Mouse (Mus musculus): ENCODE measurements around the gene Slc4a8. TPM values are rescaled to one million over a fixed set of nuclear protein-coding genes. Genes with fewer than 3 reads are reported as not detected.

The Slc4a8 gene
- total RNA-seq (2015; ENCODE audit: low replicate concordance) (under 0.01 and 1.3 TPM in 2 replicates), total RNA-seq (2017; ENCODE audit: low replicate concordance) (0.09 and 0.42 TPM in 2 replicates)

GRCm38 (mm10) chr15:100761419-100762185 lies at the start of gene Slc4a8:
TSS of gene Slc4a8 (plus strand) at chr15:100761747.
- ATAC-seq (replicated peaks; ENCODE audit: low FRiP score, poor library complexity, severe bottlenecking): peak; percentile 83

GRCm38 (mm10) chr15:100714470-100714869 lies 47.1 kb upstream of the Slc4a8 start:
- ATAC-seq (replicated peaks; ENCODE audit: low FRiP score, poor library complexity, severe bottlenecking): no peak

DNA sequence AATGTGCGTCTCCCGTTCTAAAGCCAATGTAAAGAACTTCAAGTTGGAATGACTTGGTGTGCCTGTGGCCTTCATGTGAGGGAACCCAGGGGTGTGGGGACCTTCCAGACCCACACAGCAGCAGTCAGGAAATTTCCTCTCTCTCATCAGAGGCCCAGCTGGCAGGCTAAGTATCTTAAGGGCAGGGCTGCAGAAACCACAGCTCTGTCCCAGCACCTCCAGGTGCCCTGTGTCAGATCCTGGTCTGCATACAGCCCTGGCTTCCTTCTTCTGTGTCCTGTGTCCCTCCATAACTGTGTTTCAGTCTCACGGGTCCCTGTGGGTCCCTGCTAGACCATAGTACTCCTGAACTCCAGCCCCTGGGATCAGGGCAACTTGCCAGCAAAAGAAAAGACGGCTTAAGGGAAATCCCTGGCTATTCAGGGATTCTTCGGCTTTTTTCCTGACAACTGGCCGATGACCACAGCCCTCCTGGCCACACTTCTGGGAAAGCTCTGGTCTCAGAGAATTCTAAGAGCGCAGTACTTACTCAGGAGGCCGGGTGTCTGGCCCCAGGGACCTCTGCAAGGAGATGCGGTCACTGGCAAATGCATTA lies 46.1 kb upstream of the Slc4a8 start:
- ATAC-seq (replicated peaks; ENCODE audit: low FRiP score, poor library complexity, severe bottlenecking): no peak

DNA sequence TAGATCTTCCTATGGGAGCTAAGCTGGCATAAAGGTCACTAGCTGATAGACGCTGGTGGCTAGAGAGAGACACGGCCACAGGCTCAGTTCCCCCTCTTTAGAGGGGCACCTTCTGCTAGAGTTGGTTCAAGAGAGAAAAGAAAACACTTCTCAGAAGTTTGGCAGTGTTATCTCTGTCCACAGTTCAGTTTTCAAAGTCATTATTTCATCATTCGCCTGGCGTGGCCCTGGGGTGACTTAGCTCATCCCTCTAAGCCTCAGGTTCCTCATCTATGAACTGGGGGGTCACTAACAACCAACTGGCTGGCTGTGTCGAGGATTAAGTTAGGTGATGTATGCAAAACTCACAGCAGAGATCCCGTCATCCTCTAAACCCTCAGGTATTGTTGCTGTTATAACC lies 43.6 kb upstream of the Slc4a8 start:
- no peak for ATAC-seq (replicated peaks; ENCODE audit: low FRiP score, poor library complexity, severe bottlenecking)

DNA sequence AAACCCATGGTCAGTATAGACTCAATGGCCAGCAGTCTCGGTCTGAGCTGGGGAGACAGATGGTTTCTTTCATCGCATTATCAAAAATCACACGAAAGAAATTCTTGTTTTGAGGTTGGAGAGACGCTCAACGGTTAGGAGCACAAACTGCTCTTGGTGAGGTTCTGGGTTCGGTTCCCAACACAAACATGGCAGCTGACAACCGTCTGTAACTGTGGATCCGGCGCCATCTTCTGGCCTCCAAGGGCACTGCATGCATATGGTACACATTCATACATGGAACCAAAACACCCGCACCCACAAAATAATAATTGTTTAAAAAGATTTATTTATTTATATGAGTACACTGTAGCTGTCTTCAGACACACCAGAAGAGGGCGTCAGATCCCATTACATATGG lies 43.0 kb upstream of the Slc4a8 start:
- no peak for ATAC-seq (replicated peaks; ENCODE audit: low FRiP score, poor library complexity, severe bottlenecking)

- ATAC-seq (replicated peaks; ENCODE audit: low FRiP score, poor library complexity, severe bottlenecking): 0 out of 2 replicates have a peak, but pooled peaks have one; percentile 26
Observed at GRCm38 (mm10) chr15:100719217-100719616, 42.3 kb upstream of the Slc4a8 start.

DNA sequence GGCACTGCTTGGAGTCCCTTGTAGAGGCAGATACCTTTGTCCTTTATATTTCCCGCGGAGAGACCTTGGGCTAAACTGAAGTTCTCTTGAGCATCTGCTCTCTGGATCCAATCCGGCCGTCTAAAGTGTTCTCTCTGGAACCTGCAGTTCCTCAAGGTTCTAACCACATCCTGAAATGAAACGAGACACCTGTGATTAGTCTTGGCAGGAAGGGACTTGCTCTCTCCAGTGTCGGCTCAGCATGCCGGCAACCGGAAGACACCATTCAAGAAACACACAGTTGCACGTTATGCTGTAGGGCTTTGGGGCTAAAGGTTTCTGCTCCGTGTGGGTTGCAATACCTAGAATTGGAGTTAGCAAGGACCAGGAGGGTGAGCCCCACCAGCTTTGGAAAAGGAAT lies 41.5 kb upstream of the Slc4a8 start:
- no peak for ATAC-seq (replicated peaks; ENCODE audit: low FRiP score, poor library complexity, severe bottlenecking)

DNA sequence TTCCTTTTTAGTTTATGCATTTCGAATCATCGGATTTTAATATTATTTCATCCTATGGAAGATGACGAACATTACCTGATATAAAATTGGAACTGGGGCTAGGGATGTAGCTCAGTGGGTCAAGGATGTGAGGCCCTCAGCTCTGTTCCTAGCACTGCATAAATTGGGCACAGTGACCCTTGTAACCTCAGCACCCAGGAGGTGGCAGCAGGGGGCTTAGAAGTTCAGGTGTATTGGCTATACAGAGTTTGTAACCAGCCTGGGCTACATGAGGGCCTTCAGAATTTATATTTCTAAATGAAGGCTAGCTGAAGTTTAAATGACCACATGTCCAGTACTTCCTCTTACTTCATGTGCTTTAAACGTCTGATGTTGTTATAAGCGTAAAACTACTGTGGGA lies 40.1 kb upstream of the Slc4a8 start:
- no peak for ATAC-seq (replicated peaks; ENCODE audit: low FRiP score, poor library complexity, severe bottlenecking)

- ATAC-seq (replicated peaks; ENCODE audit: low FRiP score, poor library complexity, severe bottlenecking): no peak
Observed at GRCm38 (mm10) chr15:100722026-100722425, 39.5 kb upstream of the Slc4a8 start.

DNA sequence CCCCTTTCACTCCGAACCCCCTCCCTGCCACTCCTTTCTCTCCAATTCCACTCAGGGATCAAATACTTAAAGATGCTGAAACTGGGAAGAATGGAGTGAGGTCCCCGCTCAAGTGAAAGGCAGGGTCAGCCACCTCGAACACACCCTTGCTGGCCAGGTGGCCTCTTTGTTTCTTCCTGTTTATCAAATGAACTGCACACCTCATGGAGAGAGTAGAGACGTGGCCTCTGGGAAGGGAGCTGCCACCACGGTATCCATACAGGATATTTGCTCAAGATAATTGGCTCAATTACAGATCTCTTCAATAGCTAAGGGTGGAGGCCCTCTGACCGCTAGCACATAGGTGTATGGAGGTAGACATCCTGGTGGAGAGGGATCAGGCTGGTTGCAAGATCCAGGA lies 39.0 kb upstream of the Slc4a8 start:
- no peak for ATAC-seq (replicated peaks; ENCODE audit: low FRiP score, poor library complexity, severe bottlenecking)

DNA sequence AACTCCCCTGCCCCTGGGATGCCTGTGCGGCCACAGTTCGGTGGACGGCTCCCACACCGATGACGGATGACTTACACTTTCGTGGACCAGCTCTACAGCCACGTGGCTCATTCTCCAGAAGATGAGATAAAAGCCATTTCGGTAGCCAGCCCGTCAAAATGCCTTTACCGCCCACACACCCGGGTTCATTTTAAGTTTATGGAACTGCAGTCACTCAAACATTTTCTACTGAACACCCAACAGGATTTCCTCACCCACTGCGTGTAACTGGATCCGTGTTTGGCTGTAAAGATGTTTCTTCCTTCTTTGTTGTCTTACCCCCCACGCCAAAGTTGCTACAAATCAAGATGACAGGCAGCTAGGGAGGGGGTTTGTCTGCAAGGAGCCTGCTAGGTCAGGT lies 38.0 kb upstream of the Slc4a8 start:
- no peak for ATAC-seq (replicated peaks; ENCODE audit: low FRiP score, poor library complexity, severe bottlenecking)

DNA sequence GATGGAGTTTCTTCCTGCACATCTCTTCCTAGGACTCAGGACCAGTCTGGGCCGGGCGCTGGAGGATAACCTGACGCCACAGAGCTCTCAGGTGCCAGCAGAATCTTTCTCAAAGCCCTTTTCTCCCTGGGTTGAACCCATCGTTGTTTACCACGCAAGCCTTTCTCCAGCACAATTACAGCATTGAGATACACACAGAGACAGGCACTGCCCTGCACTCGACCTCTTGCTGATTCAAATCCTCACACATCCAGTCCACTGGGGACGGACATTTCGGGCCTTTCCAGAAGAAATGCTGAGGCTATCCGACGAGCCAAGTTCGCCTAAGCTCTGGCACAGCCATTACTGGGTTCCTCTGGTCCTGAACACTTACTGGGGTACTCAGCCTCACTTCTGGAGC lies 34.8 kb upstream of the Slc4a8 start:
- ATAC-seq (replicated peaks; ENCODE audit: low FRiP score, poor library complexity, severe bottlenecking): no peak

DNA sequence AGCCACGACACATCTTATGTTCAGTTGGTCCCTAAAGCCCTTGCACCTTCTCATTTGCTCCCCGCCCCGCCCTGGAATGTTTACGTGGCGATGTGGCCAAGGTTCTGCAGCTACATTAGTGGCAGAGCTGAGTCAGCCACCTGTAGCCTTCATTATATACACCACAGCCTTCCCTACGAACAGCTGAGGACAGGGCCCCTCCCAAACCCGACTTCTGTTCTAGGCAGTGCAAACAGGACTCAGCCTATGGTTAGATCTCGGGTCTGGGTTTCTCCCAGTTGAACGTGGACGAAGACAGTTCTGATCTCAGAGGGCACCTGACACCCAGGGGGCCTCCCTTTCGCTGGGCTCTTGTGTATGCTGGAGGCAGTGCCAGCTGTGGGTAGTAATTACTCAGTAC lies 33.7 kb upstream of the Slc4a8 start:
- no peak for ATAC-seq (replicated peaks; ENCODE audit: low FRiP score, poor library complexity, severe bottlenecking)

- no peak for ATAC-seq (replicated peaks; ENCODE audit: low FRiP score, poor library complexity, severe bottlenecking)
Observed at GRCm38 (mm10) chr15:100728586-100728985, 33.0 kb upstream of the Slc4a8 start.

DNA sequence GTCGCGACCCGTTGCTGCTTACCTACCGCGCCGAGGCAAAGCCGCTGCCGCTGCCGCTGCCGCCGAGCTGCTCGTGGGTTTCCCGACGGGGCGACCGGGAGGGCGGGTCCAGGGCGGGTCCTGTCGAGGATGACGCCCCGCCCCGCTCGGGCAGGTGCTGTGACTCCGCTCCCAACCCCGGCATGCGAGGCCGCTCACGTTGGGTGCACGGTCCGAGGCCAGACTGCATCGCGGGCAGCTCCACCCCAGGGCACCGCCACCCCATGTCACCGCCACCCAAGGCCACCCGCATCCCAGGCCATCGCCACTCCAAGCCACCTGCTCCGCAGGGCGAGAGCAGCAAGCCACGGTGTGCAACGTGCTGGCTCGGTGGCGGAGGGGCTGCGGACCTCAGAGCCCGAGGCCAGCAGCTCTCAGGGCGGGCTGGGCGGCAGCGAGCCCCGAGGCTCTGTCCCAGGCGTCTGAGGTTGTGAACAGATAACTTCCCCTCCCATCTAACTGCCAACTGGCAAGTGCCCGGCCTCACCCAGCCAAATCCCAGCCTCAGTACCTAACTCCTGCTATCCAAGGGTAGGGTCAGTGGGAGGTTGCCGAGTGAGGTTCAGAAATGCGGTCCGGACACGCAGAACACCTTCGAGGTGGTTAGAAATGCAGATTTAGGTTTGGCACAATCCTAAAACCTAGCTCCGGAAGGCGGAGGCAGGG lies 32.1 kb upstream of the Slc4a8 start, which contains the start of gene Galnt6:
Gene Galnt6, minus strand, starts transcription at position 96 of the 705 bp plus-strand sequence.
- peak; percentile 65 for ATAC-seq (replicated peaks; ENCODE audit: low FRiP score, poor library complexity, severe bottlenecking)

DNA sequence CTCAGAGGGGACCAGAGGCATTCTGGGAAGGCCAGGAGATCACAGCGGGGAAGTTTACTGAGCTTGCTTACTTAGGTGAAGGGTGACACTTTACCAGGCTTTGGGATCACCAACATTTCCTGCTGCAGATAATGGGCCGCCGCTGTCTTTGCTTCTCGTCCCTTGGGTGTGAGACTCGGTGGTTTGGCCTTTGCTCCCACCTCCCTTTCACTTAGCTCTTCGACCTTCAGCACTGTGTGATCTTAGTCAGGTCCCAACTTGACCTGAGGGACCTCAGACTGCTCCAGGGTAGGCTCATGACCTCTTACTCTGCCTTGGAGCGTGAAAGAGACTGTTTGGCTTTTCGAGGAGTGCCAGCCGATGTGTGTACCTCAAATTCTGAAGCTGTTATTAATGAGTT lies 30.5 kb upstream of the Slc4a8 start:
- no peak for ATAC-seq (replicated peaks; ENCODE audit: low FRiP score, poor library complexity, severe bottlenecking)

- ATAC-seq (replicated peaks; ENCODE audit: low FRiP score, poor library complexity, severe bottlenecking): no peak
Observed at GRCm38 (mm10) chr15:100732580-100732979, 29.0 kb upstream of the Slc4a8 start.

DNA sequence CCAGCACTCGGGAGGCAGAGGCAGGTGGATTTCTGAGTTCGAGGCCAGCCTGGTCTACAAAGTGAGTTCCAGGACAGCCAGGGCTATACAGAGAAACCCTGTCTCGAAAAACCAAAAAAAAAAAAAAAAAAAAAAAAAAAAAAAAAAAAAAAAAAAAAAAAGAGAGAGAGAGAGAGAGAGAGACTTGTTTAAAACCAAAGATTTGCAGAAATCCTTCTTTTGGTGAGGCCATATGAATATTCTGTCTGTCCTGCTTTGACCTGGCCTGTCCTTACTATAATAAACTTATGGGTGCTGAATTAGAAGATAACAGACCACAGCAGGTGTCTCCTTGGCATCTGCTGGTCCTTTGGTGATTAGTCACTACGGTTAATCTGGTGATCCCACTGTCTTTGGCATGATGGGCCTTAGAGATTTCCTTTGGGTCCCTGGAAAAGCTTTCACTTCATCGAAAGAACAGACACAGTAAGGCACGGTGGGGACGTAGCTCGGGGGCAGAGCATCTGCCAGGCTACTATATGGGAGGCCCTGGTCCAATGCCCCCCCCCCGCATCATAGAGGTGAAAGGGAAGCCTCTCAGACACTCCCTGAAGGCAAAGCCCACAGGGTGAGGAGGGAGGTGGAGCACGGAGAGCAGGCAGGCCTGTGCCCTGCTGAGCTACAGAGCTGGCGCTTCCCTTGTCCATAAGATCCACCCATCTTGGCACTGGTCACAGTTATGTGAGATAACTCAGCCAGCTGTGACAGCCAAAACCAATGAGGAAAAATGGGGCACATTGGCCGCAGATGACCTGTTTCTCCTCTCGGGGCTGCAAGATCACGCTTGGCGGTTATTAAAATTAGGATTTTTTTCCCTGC lies 26.2 kb upstream of the Slc4a8 start:
- peak; percentile 82 for ATAC-seq (replicated peaks; ENCODE audit: low FRiP score, poor library complexity, severe bottlenecking)

- ATAC-seq (replicated peaks; ENCODE audit: low FRiP score, poor library complexity, severe bottlenecking): peak; percentile 36
Observed at GRCm38 (mm10) chr15:100735953-100736300, 25.6 kb upstream of the Slc4a8 start.

- ATAC-seq (replicated peaks; ENCODE audit: low FRiP score, poor library complexity, severe bottlenecking): no peak
Observed at GRCm38 (mm10) chr15:100737667-100738066, 23.9 kb upstream of the Slc4a8 start.
